Mouse (Mus musculus): Measurements from ENCODE around the gene Tshr.

The Tshr gene

GRCm38 (mm10) chr12:91587491-91588033 lies 203.2 kb downstream of the Tshr start:
- DNase-seq (ENCODE audit: low spot score), result no peak

GRCm38 (mm10) chr12:91588176-91588669 lies 203.9 kb downstream of the Tshr start:
- DNase-seq (ENCODE audit: low spot score), result peak; percentile 81

- DNase-seq (ENCODE audit: low spot score), result peak; percentile 54
Observed at GRCm38 (mm10) chr12:91588670-91589541, 204.5 kb downstream of the Tshr start.

- DNase-seq (ENCODE audit: low spot score), result no peak
Observed at GRCm38 (mm10) chr12:91589542-91589846, 205.1 kb downstream of the Tshr start.

- DNase-seq (ENCODE audit: low spot score), result peak; percentile 93
Observed at GRCm38 (mm10) chr12:91589847-91590690, 205.7 kb downstream of the Tshr start, which contains the start of gene Gtf2a1. TSS of gene Gtf2a1 (minus strand) at chr12:91590487.

GRCm38 (mm10) chr12:91590716-91591115 lies 206.4 kb downstream of the Tshr start:
- no peak for DNase-seq (ENCODE audit: low spot score)

- DNase-seq (ENCODE audit: low spot score), result no peak
Observed at GRCm38 (mm10) chr12:91591191-91591590, 206.8 kb downstream of the Tshr start.

- DNase-seq (ENCODE audit: low spot score), result no peak
Observed at GRCm38 (mm10) chr12:91592128-91592527, 207.8 kb downstream of the Tshr start.

All from spleen, adult 12 weeks (tissue).